Mouse (Mus musculus) spleen, embryonic (tissue): ENCODE measurements around the gene Btaf1.
"Not testable (repeated sequence)": the region's sequence is repeated elsewhere in the genome, so short reads cannot be mapped to it uniquely, and the experiment has no call there.

Experiments
- CTCF ChIA-PET: fragments of 350-600 bp; sonication (Branson Sonifier 250); formaldehyde crosslinking; loops from one replicate; lab custom pipeline; 2022; lab: Charles Lee

Gene Btaf1

DNA sequence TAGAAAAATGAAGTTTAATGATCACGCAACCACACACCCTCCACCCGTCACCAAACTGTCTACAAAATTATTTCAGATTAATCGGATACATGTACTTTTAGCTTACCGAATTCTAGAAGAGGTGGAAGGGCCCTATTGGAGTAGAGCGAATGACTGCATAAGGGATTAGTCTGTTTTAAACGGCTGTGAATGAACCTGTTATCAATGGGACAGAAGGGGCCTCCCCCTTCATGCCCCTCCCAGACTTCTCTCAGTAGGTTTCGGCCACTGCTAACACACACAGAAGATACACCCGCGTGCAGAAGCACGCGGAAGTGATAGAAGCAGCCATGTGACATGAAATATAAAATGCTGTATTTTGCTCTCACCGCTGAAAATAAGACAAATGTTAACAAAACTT is 6.4 kb upstream of the Btaf1 start, which contains the start of gene Fgfbp3:
Gene Fgfbp3 (minus strand): TSS at position 150 of the 400 bp plus-strand sequence.
- CTCF ChIA-PET: interaction anchor here (0.5 to 1.0 kb wide), 2 partner anchors 30 to 96 kb away, joined by 3 read pairs; no protein-coding TSS in a partner anchor

DNA sequence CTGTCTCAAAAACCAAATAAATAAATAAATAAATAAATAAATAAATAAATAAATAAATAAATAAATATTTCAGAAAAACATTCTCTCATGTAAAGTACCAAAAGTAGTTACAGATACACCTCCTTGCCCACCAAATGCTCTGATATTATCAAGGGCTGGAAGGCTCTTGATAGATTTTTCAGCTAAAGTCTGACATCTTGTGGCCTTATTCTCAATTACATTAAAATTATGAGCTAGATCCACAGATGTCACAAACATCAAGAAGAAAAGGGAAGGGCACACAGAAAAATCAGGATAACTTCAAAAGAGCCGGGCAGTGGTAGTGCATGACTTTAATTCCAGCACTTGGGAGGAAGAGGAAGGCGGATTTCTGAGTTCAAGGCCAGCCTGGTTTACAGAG is 3.9 kb upstream of the Btaf1 start:
- CTCF ChIA-PET: no interaction called here

DNA sequence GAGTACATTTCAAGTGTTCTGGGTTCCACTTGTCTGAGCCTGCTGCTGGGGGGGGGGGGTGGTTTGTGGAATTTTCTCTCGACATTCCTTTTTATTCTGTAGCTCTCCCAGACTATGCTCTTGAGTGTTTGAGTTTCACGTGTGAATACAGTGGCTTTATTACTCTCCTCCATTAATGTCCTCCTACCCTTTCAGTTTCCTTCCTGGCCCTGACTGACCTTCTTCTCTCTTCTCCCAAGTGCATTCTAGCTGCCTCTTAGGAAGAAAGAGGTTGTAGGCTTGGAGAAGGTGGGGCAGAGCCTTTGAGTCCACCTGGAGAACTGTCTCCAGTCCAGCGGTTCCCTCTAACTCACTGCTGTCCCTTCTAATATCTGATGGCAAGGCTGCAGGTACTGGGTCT is 2.9 kb upstream of the Btaf1 start:
- CTCF ChIA-PET: interaction anchor here (1.2 kb wide), 1 partner anchor 10 kb away, joined by 3 read pairs; no protein-coding TSS in a partner anchor

DNA sequence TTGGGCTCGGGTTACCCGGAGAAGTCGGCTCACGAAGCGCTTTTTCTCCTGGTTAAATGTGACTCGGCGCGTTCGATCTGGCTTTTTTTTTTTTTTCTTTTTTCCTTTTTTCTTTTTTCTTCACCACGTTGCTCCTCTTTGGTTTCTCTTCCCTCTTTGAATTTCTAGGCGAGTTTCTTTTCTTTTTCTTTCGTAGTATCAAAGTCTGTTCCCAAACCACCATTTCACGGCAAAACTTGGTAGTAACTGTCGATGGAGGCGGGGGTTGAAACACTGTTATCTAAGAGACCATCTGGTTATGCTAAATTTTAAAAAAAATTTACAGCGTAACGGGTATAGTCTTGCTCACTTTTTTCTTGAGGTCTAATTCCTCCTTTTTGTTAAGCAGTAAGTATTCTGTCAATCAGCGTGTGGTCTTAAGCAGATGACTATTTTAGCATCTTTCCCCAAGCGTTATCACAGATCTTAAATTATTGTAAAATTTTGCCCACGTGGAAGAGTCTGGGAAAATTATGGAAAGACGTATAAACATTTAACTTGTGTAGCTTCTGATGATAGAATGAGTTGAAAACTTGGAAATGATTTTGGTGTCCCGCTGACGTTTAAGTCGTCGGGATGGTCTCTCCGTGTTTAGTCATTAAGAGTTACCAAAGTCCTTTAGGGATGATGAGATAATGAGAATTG is 816 bp downstream of the Btaf1 start:
- CTCF ChIA-PET: interaction anchor here (0.6 to 0.9 kb wide), 2 partner anchors 340 to 416 kb away, joined by 3 to 5 read pairs; no protein-coding TSS in a partner anchor

DNA sequence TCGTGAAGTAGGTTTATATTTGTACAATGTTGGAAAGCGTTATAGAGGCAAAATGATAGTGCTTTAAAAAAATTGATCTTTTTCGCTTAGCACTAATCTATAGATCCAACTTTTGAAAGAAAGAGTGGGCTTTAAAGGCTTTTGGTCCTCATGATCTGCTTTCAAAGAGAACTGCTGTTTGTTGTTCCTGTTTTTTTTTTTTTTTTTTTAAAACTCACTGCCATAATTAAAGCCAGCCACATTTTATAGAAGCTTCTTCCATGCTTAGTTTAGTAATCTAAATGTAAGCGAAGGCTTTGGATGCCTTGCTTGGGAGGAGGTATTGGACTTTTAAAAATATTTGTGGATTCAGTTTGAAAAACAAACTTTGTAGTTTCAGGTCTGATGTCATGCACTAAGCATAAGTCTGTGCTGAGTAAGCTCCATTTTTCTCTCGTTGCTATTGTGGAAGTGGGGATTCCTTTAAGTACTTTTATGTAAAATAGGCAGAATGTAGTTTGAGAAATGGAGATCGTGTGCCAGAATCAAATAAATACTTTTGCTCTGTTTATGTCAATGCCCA is 2.0 kb downstream of the Btaf1 start:
- CTCF ChIA-PET: interaction anchor here (0.6 to 0.9 kb wide), 5 partner anchors 11 to 491 kb away, joined by 3 to 8 read pairs (median 5); no protein-coding TSS in a partner anchor

DNA sequence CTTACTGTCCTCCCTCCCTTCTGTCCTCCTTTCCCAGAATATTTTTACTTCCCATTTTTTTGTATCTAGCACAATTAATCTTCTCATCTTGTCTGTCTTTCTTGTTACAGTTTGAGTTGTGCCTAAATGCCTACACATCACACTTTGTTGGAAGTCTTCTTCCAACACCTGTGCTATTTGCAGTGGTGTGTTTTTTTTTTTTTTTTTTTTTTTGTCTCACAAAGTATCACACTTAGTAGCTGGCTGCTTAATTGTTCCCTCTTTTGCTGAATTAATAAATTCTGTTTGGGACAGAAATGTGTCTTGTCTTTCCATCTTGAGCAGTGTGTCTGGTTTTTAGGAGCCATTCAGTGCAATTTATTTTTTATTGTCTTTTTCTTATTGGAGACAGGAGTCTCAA is 3.9 kb downstream of the Btaf1 start:
- CTCF ChIA-PET: interaction anchor here (0.6 kb wide), 1 partner anchor 506 kb away, joined by 4 read pairs; no protein-coding TSS in a partner anchor

DNA sequence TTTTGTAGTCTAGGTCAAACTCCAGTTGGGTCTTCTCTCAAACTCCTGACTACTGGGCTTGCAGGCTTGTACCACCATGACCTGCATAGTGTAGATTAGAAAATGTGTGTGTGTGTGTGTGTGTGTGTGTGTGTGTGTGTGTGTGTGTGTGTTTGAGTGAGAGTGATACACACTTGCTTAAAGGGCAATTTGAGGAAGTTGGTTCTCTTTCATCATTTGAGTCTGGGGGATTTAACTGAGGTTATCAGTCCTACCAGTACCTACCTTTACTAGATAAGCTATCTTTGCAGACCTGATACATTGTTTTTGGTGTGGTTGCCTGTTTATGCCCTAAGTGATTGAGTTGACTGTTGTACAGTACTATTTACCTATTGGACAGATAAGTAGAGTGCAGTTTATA is 6.2 kb downstream of the Btaf1 start:
- CTCF ChIA-PET: interaction anchor here (0.7 to 1.2 kb wide), 2 partner anchors 57 to 445 kb away, joined by 6 to 28 read pairs; no protein-coding TSS in a partner anchor

DNA sequence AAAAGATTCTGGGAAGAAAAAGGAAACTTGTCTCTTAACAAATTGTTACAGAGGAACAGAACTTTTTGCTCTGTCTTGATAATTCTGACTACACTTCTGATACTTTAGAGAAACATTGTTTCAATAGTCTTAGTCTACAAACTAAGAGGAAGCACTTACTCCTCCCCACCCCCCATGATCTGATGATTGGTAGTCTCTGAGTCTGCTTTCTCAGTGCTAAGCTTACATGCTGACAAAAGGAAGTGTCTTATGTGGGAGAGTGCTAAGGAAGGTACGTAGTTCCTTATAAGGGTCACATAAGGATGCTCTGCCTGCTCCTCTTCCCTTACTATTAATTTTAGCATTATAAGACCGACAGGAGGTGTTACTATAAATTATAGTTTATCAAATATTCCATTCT is 6.7 kb downstream of the Btaf1 start:
- CTCF ChIA-PET: interaction anchor here (0.7 to 1.2 kb wide), 2 partner anchors 56 to 444 kb away, joined by 6 to 28 read pairs; no protein-coding TSS in a partner anchor

DNA sequence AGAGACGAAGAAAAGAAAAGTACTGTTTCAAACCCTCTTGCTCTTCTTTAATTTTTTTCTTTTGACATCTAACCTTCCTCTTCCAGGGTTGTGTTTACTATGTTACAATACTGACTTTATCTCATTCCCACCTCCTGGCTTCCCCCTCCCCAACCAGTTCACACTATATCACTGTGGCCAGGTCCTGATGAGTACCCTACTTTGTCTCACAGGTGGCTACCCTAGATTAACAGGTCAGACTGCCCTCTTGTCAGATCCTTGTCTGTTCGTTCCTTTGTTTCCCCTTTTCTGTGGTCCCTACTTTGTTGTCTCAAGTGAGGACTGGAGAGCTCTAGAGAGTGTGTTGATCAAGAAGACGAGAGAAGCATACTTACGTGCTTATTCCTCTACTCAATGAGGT is 10.4 kb downstream of the Btaf1 start:
- CTCF ChIA-PET: no interaction called here

DNA sequence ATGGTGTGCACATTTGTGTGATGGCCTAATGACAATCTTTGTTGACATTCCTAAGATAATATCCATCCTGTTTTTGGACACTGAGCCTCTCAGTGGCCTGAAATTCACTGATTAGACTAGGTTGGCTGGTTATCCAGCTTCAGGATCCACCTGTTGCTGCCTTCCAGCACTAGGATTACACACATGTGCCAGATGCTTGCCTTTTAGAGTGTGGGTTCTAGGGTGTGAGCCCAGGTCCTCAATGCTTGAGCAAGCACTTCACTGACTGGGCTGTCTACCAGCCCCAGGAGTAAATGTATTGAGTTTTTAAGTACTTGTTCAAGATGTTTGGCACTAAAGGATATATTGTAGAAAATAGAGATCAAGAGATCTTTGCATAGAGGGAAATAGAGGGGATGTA is 12.1 kb downstream of the Btaf1 start:
- CTCF ChIA-PET: interaction anchor here (0.7 kb wide), 1 partner anchor 376 kb away, joined by 3 read pairs; no protein-coding TSS in a partner anchor

DNA sequence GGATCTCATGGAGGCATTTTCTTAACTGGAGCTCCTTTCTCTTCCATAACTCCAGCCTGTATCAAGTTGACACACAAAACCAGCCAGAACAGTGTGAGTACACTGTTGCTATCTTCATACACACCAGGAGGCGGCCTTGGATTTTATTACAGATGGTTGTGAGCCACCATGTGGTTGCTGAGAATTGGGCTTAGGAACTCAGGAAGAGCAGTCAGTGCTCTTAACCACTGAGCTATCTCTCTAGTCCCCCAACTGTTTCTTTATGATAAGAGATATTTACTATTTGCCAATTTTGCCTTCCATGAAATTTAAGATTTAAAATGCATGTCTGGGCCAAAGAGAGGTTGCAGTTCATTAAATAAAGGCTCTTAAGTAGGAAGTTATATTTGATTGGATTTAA is 14.2 kb downstream of the Btaf1 start:
- CTCF ChIA-PET: no interaction called here

DNA sequence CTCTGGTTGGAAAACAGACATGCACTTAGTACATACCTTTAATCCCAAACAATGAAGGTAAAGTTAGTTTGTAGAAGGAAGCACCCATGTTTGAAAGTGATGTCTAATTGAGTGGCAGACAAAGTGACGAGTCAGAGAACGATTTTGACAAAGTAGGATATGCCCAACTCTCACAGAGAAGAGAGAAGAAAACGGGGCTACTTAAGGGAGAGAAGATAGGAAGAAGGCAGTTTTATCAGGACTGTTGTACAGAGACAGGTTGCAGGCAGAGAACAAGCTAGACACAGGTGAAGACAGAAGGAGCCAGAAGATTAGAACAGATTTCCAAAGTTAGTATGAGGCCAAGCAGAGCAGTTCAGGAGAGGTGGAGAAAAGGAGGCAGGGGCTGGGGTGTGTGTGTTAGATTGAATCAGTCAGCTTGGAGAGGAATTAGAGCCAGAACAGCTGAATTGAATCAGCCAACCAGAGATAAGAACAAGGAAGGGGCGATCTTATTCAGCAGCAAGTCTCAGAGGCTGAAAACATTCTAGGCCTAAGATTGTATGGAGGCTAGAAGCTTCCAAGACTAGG is 27.8 kb downstream of the Btaf1 start:
- CTCF ChIA-PET: interaction anchor here (0.8 kb wide), 1 partner anchor 464 kb away, joined by 3 read pairs; no protein-coding TSS in a partner anchor

DNA sequence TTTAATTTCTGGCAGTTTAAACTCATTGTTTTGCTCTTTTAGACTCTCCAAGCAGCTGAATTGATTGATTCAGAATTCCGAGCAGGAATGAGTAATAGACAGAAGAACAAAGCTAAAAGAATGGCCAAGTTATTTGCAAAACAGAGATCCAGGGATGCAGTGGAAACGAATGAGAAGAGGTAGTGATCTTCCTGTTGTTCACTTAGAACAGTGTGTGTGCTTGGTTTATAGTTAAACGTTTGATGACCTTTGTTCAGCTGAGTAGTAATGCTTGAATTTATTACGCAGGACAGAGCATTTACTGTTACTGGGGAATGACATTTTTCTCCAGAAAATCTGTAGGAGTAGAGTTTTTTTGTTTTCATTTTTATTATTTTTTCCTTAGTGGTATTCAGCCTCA is 32.5 kb downstream of the Btaf1 start:
- CTCF ChIA-PET: no interaction called here

DNA sequence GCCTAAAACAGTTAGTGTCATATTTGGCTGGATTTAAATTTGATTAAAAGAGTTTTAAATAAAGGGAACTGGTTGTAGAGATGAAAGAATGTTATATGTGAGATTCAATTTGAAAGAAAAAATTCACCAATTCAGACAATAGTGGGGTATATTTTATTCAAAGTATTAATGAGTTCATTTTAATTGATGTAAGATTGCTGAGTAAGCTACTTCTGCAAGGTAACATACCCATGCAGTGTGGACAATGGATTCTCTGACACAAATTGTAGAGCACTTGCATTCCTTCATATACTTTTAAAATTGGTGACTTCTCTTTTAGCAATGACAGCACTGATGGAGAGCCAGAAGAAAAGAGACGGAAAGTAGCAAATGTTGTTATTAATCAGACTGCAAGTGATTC is 35.4 kb downstream of the Btaf1 start:
- CTCF ChIA-PET: no interaction called here

DNA sequence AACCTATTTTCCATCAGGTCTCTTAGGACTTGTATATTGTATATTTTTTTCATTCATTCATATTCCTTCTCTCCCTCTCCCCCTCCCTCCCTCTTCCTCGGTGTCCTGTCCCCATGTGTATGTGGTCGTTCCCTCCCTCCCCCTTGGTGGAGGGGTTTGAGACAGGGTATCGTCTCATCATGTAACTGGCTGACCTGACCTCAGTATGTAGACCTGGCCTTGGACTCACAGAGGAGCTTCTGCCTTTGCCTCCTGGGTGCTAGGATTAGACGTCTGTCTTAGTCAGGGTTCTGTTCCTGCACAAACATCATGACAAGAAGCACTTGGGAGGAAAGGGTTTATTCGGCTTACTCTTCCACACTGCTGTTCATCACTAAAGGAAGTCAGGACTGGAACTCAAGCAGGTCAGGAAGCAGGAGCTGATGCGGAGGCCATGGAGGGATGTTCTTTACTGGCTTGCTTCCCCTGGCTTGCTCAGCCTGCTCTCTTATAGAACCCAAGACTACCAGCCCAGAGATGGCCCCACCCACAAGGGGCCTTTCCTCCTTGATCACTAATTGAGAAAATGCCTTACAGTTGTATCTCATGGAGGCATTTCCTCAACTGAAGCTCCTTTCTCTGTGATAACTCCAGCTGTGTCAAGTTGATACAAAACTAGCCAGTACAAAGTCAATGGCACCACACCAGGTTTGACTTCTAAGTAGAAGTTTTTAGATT is 36.8 kb downstream of the Btaf1 start:
- CTCF ChIA-PET: not testable (repeated sequence)

DNA sequence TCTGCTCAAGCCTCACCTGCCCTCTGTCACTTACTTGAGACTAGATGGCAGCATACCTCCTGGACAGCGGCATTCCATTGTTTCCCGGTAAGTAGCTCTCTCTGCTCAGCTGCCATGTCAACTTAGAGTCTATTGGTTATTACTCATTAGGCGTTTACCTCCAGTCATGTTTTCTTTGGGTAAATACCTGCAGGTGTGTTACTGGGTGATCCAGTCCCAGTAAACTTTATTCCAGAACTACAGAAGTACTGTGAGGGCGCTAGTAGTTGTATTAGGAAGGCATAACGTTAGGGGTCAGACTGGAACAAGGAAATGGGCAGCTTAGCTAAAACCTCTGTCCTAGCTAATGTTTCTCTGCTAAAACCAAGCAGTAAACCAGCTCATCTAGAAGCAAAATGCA is 78.7 kb downstream of the Btaf1 start:
- CTCF ChIA-PET: no interaction called here

DNA sequence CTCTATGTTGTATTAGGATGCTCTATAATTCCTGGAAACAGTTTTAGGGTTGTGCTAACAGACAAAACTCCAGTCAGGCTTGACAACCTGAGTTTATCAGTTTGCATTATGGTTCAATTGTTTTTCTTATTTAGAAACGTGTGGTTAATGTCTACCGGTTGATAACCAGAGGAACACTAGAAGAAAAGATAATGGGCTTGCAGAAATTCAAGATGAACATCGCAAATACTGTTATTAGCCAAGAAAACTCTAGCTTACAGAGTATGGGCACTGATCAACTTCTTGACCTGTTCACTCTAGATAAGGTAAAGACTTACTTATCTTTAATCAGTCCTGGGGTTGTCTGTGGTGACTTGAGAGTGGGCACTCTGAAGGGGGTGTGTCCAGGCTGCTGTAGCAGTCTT is 84.0 kb downstream of the Btaf1 start:
- CTCF ChIA-PET: no interaction called here

DNA sequence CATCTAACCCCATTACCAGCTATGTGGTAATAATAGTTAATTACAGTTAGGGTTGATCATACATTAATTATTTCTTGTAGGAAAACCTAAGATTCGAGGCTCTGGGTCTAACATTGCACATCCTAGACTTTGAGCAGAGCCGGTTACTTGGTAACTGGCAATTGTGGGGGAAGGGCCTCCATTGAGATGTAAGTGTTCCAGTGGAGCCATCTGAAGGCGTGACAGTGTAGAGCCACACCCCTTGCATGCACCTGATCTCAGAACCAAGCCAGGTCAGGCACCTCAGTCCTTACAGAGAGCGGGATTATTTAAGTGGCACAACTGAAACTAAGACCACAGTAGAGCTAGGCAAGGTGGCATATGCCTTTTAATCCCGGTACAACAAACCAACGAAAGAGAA is 87.6 kb downstream of the Btaf1 start:
- CTCF ChIA-PET: interaction anchor here (0.6 kb wide), 1 partner anchor 169 kb away, joined by 15 read pairs; no protein-coding TSS in a partner anchor

DNA sequence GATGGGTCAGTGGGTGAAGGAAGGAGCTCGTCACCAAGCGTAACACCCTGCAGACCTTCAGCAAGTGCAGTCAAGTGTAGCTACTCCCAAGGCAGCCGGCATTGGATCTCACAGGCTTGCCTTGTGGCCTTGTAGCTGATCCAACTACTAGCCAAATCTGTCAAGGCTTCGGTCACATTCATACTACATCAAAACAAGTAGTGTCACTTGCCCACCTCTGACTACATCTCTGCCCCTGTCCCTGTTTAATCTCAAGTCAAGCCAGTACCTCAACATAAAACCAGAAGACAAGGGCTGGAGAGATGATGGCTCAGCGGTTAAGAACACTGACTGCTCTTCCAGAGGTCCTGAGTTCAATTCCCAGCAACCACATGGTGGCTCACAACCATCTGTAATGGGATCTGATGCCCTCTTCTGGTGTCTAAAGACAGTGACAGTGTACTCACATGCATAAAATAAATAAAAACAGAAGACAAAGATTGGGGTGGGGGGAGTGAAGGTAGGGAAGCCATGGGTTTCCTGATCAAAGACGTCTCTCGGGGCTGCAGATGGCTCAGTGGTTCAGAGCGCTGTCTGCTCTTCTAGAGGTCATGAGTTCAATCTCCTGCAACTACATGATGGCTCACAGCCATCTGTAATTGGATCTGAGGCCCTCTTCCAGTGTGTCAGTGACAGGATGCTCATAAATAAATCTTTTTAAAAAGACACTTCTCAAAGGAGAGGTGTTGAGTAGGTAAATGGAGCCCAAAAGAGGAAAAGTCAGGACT is 88.5 kb downstream of the Btaf1 start:
- CTCF ChIA-PET: no interaction called here

DNA sequence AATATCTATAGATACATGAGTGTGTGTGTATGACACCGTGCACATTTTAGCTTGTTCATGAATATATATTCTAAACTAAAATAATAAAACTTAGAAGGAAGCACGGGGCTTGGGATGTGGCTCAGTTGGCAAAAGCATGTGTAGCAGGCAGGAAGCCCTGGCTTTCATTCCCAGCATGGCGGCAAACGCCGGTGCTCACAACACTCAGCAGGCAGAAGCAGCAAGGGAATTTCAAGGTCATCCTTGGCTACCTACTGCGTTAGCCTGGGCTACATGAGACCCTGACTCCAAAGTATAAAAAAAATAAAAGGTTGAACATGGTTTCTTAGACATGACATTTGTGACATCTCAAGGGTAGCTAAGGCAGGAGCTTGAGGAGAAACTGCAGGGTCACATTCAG is 91.0 kb downstream of the Btaf1 start:
- CTCF ChIA-PET: no interaction called here

DNA sequence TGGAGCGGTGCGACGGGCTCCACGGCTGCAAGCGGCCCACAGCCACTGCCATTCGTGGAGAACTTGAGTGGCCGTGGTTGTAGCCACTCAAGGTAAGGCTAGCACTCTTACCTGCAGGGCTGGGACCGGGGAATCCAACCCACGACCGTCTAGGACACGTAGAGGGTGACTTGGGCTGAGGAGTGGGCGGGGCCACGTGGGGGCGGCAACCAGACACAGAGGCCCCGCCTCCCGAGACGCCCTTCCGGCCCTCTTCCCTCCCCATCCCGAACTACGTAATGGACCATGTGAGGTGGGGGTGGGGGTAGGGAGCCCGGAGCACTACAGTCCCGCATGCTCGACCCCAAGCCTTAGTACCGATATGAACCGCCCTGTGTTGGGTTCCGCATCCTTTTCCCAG is 92.5 kb downstream of the Btaf1 start:
- CTCF ChIA-PET: no interaction called here
